Mouse (Mus musculus) limb, embryonic 15.5 days (tissue): ENCODE data around the gene Mapk8ip3. TPM values are rescaled to one million over a fixed set of nuclear protein-coding genes. Genes with fewer than 3 reads are reported as not detected.

ENCODE experiments used
- ATAC-seq: fragments of 200-750 bp; cut with Nextera tagmentation; 2 replicates; pipeline ENCODE4 v1.8.0; 2017; ENCODE audit warnings: low read depth, moderate TSS enrichment; ENCODE audit not compliant: insufficient number of reproducible peaks, low FRiP score, low TSS enrichment
- H3K27ac ChIP-seq: fragments of 300-500 bp; sonication (generic); 2 replicates; pipeline ENCODE4 v1.5.1; 2015; ENCODE audit warnings: moderate library complexity, mild to moderate bottlenecking, inconsistent platforms
- H3K27me3 ChIP-seq: fragments of 300-500 bp; sonication (generic); 2 replicates; pipeline ENCODE4 v1.6.1; 2015; ENCODE audit warnings: inconsistent platforms
- H3K36me3 ChIP-seq: fragments of 300-500 bp; sonication (generic); 2 replicates; pipeline ENCODE4 v1.6.1; 2015; ENCODE audit warnings: inconsistent platforms
- H3K4me1 ChIP-seq: fragments of 300-500 bp; sonication (generic); 2 replicates; pipeline ENCODE4 v1.6.1; 2015; ENCODE audit warnings: inconsistent platforms
- H3K4me2 ChIP-seq: fragments of 300-500 bp; sonication (generic); 2 replicates; pipeline ENCODE4 v1.6.1; 2015; ENCODE audit warnings: mild to moderate bottlenecking, inconsistent platforms
- H3K4me3 ChIP-seq: fragments of 300-500 bp; sonication (generic); 2 replicates; pipeline ENCODE4 v1.5.1; 2015; ENCODE audit warnings: mild to moderate bottlenecking, inconsistent platforms
- H3K9ac ChIP-seq: fragments of 300-500 bp; sonication (generic); 2 replicates; pipeline ENCODE4 v1.6.1; 2015; ENCODE audit warnings: inconsistent platforms
- H3K9me3 ChIP-seq: fragments of 300-500 bp; sonication (generic); 2 replicates; pipeline ENCODE4 v1.6.1; 2016; ENCODE audit warnings: inconsistent platforms
- WGBS: fragments of 180-500 bp; shearing (Covaris S2); methylation state at CpG from one replicate; pipeline ENCODE4 v1.1.7; 2015; 5-methylcytosine and 5-hydroxymethylcytosine counted together
- polyA plus RNA-seq: library from polyadenylated mRNA; unstranded; fragments of >200 nt; fragmentation: Nextera tagmentation; extraction: Ambion mirVana; gene quantifications from 2 replicates; pipeline ENCODE4 v1.2.1, GENCODE M21; 2015

Gene Mapk8ip3
- polyA plus RNA-seq, 1 experiment from 2014 or later, result 30.6 TPM

GRCm38 (mm10) chr17:24855838-24856464 is 80.8 kb downstream of the Mapk8ip3 start:
- Histone ChIP-seq H3K4me1 (peaks cover 6% of the 10 kb centered on the region), H3K9ac (no peak overlapping the region), H3K9me3 (no peaks in the 10 kb centered on the region), H3K27me3 (peaks cover 9% of the 10 kb centered on the region), H3K27ac (no peak overlapping the region), H3K4me2 (no peak overlapping the region), H3K36me3 (peaks cover 45% of the 10 kb centered on the region), H3K4me3 (no peak overlapping the region)
- 66% methylated on average over 3 of the region's 3 CpGs for WGBS
- no peak for ATAC-seq

GRCm38 (mm10) chr17:24851381-24852125 is 85.2 kb downstream of the Mapk8ip3 start:
- Histone ChIP-seq H3K36me3 (peaks cover 25% of the 10 kb centered on the region), H3K27me3 (peaks cover 10% of the 10 kb centered on the region), H3K27ac (no peak overlapping the region), H3K9me3 (no peaks in the 10 kb centered on the region), H3K4me1 (peaks cover 18% of the 10 kb centered on the region), H3K4me2 (peak overlapping the region; percentile 92), H3K9ac (no peak overlapping the region), H3K4me3 (peak overlapping the region; percentile 95)
- no peak for ATAC-seq
- 79% methylated on average over 10 of the region's 10 CpGs for WGBS

GRCm38 (mm10) chr17:24850773-24851127 is 86.0 kb downstream of the Mapk8ip3 start:
- H3K9me3 ChIP-seq, result no peaks in the 10 kb centered on the region
- peak overlapping the region; percentile 92 for H3K4me2 ChIP-seq
- H3K36me3 ChIP-seq, result peaks cover 25% of the 10 kb centered on the region
- ATAC-seq, result no peak
- peaks cover 10% of the 10 kb centered on the region for H3K27me3 ChIP-seq
- peak overlapping the region; percentile 95 for H3K4me3 ChIP-seq
- 1% methylated on average over 20 of the region's 20 CpGs for WGBS
- peak overlapping the region; percentile 30; the same call in 1 of the 2 replicates for H3K27ac ChIP-seq
- peaks cover 18% of the 10 kb centered on the region for H3K4me1 ChIP-seq
- peak overlapping the region; percentile 53 for H3K9ac ChIP-seq

- Histone ChIP-seq H3K4me2 (peak within 1 kb of the TSS; percentile 92), H3K4me1 (peaks cover 18% of the 10 kb centered on the region), H3K4me3 (peak within 1 kb of the TSS; percentile 95), H3K27ac (peak within 1 kb of the TSS; percentile 94), H3K36me3 (peaks cover 25% of the 10 kb centered on the region), H3K9ac (peak within 1 kb of the TSS; percentile 60), H3K27me3 (peaks cover 12% of the 10 kb centered on the region), H3K9me3 (no peaks in the 10 kb centered on the region)
- ATAC-seq, result peak; percentile 100
- under 1% methylated on average over 58 of the region's 58 CpGs for WGBS
Observed at GRCm38 (mm10) chr17:24850065-24850772, 86.6 kb downstream of the Mapk8ip3 start, which contains the start of gene Fahd1. TSS of gene Fahd1 (minus strand) at chr17:24850364.

- peak overlapping the region; percentile 92 for H3K4me2 ChIP-seq
- peak overlapping the region; percentile 95 for H3K4me3 ChIP-seq
- H3K9ac ChIP-seq, result peak overlapping the region; percentile 60
- H3K36me3 ChIP-seq, result peaks cover 22% of the 10 kb centered on the region
- no peaks in the 10 kb centered on the region for H3K9me3 ChIP-seq
- ATAC-seq, result no peak
- H3K27ac ChIP-seq, result peak overlapping the region; percentile 94
- WGBS, result under 1% methylated on average over 21 of the region's 21 CpGs
- H3K27me3 ChIP-seq, result peaks cover 15% of the 10 kb centered on the region
- peaks cover 18% of the 10 kb centered on the region for H3K4me1 ChIP-seq
Observed at GRCm38 (mm10) chr17:24849733-24850064, 87.1 kb downstream of the Mapk8ip3 start.

- no peaks in the 10 kb centered on the region for H3K9me3 ChIP-seq
- H3K4me1 ChIP-seq, result peaks cover 18% of the 10 kb centered on the region
Observed at GRCm38 (mm10) chr17:24848600-24849031, 88.2 kb downstream of the Mapk8ip3 start.

GRCm38 (mm10) chr17:24847386-24847785 is 89.4 kb downstream of the Mapk8ip3 start:
- no peak overlapping the region for H3K4me2 ChIP-seq
- H3K27me3 ChIP-seq, result peaks cover 23% of the 10 kb centered on the region
- no peak overlapping the region for H3K4me3 ChIP-seq
- H3K27ac ChIP-seq, result no peak overlapping the region
- H3K9ac ChIP-seq, result no peak overlapping the region
- H3K9me3 ChIP-seq, result no peaks in the 10 kb centered on the region
- no peaks in the 10 kb centered on the region for H3K36me3 ChIP-seq
- peaks cover 18% of the 10 kb centered on the region for H3K4me1 ChIP-seq
- WGBS, result 86% methylated on average over 1 of the region's 1 CpGs
- no peak for ATAC-seq

More at GRCm38 (mm10) chr17:24848600-24849031, 88.2 kb downstream of the Mapk8ip3 start:
- peak overlapping the region; percentile 95; the same call in 1 of the 2 replicates for H3K4me3 ChIP-seq
- no peak overlapping the region for H3K27ac ChIP-seq
- peak overlapping the region; percentile 92; the same call in 1 of the 2 replicates for H3K4me2 ChIP-seq
- H3K9ac ChIP-seq, result no peak overlapping the region
- peaks cover 11% of the 10 kb centered on the region for H3K36me3 ChIP-seq
- ATAC-seq, result no peak
- H3K27me3 ChIP-seq, result peaks cover 23% of the 10 kb centered on the region

- no peaks in the 10 kb centered on the region for H3K36me3 ChIP-seq
- no peak overlapping the region for H3K9ac ChIP-seq
- no peaks in the 10 kb centered on the region for H3K9me3 ChIP-seq
- no peak for ATAC-seq
- H3K4me1 ChIP-seq, result peaks cover 8% of the 10 kb centered on the region; the same call in 1 of the 2 replicates
- no peak overlapping the region for H3K4me2 ChIP-seq
- peaks cover 23% of the 10 kb centered on the region for H3K27me3 ChIP-seq
- no peak overlapping the region for H3K27ac ChIP-seq
- WGBS, result 27% methylated on average over 9 of the region's 9 CpGs
- H3K4me3 ChIP-seq, result no peak overlapping the region
Observed at GRCm38 (mm10) chr17:24844525-24844924, 92.3 kb downstream of the Mapk8ip3 start.

GRCm38 (mm10) chr17:24842631-24843030 is 94.1 kb downstream of the Mapk8ip3 start:
- Histone ChIP-seq H3K9me3 (no peaks in the 10 kb centered on the region), H3K9ac (no peak overlapping the region), H3K4me2 (no peak overlapping the region), H3K27ac (no peak overlapping the region), H3K27me3 (peaks cover 23% of the 10 kb centered on the region), H3K36me3 (no peaks in the 10 kb centered on the region), H3K4me1 (no peaks in the 10 kb centered on the region), H3K4me3 (no peak overlapping the region)
- 56% methylated on average over 2 of the region's 2 CpGs for WGBS
- no peak for ATAC-seq

Other genes with a start within 250 kb of the Mapk8ip3 start
- gene Syngr3, start 247.0 kb downstream of the Mapk8ip3 start, polyA plus RNA-seq, result 3.0 and 3.2 TPM in 2 replicates
- 32.8 and 33.8 TPM in 2 replicates for gene Gfer, start 240.8 kb downstream of the Mapk8ip3 start, polyA plus RNA-seq
- 1.8 and 2.9 TPM in 2 replicates for gene Noxo1, start 240.7 kb downstream of the Mapk8ip3 start, polyA plus RNA-seq
- gene Tbl3, start 229.3 kb downstream of the Mapk8ip3 start, polyA plus RNA-seq, result 57.3 and 59.0 TPM in 2 replicates
- 0.29 TPM in 1 of 2 replicates, not detected in the other for gene Rnf151, start 218.9 kb downstream of the Mapk8ip3 start, polyA plus RNA-seq
- gene Rps2, start 218.9 kb downstream of the Mapk8ip3 start, polyA plus RNA-seq, result 1,428 and 1,497 TPM in 2 replicates
- 208 and 226 TPM in 2 replicates for gene Ndufb10, start 212.5 kb downstream of the Mapk8ip3 start, polyA plus RNA-seq
- 0.30 TPM in 1 of 2 replicates, not detected in the other for gene Rpl3l, start 209.2 kb downstream of the Mapk8ip3 start, polyA plus RNA-seq
- gene Msrb1, start 200.3 kb downstream of the Mapk8ip3 start, polyA plus RNA-seq, result 25.9 and 26.8 TPM in 2 replicates
- 5.2 and 5.7 TPM in 2 replicates for gene Hs3st6, start 184.0 kb downstream of the Mapk8ip3 start, polyA plus RNA-seq
- gene Meiob, start 132.7 kb downstream of the Mapk8ip3 start, polyA plus RNA-seq, result not detected in 2 replicates
- gene Hagh, start 96.8 kb downstream of the Mapk8ip3 start, polyA plus RNA-seq, result 37.7 and 43.3 TPM in 2 replicates
- 19.0 and 19.6 TPM in 2 replicates for gene Fahd1, start 86.6 kb downstream of the Mapk8ip3 start, polyA plus RNA-seq
- gene Igfals, start 71.0 kb downstream of the Mapk8ip3 start, polyA plus RNA-seq, result 0.29 and 0.58 TPM in 2 replicates
- 47.7 and 49.6 TPM in 2 replicates for gene Nubp2, start 50.6 kb downstream of the Mapk8ip3 start, polyA plus RNA-seq
- 41.7 and 43.7 TPM in 2 replicates for gene Spsb3, start 50.3 kb downstream of the Mapk8ip3 start, polyA plus RNA-seq
- gene Eme2, start 41.9 kb downstream of the Mapk8ip3 start, polyA plus RNA-seq, result 27.4 and 29.9 TPM in 2 replicates
- gene Mrps34, start 41.9 kb downstream of the Mapk8ip3 start, polyA plus RNA-seq, result 81.9 and 86.9 TPM in 2 replicates
- 31.9 and 36.0 TPM in 2 replicates for gene Nme3, start 40.5 kb downstream of the Mapk8ip3 start, polyA plus RNA-seq
- gene Jpt2, start 23.7 kb upstream of the Mapk8ip3 start, polyA plus RNA-seq, result 165 and 170 TPM in 2 replicates
- 6.0 and 6.2 TPM in 2 replicates for gene Cramp1l, start 78.8 kb upstream of the Mapk8ip3 start, polyA plus RNA-seq
- 14.9 and 17.0 TPM in 2 replicates for gene Ift140, start 79.1 kb upstream of the Mapk8ip3 start, polyA plus RNA-seq
- 22.3 and 25.3 TPM in 2 replicates for gene Tmem204, start 146.6 kb upstream of the Mapk8ip3 start, polyA plus RNA-seq
- gene Telo2, start 179.0 kb upstream of the Mapk8ip3 start, polyA plus RNA-seq, result 39.1 and 41.6 TPM in 2 replicates
- gene Ptx4, start 183.8 kb upstream of the Mapk8ip3 start, polyA plus RNA-seq, result 6.1 and 6.6 TPM in 2 replicates
- gene Clcn7, start 196.4 kb upstream of the Mapk8ip3 start, polyA plus RNA-seq, result 25.2 and 26.4 TPM in 2 replicates
- gene Ccdc154, start 225.5 kb upstream of the Mapk8ip3 start, polyA plus RNA-seq, result 0.08 TPM in 1 of 2 replicates, not detected in the other
- not detected in 2 replicates for gene Gm38655, start 238.5 kb upstream of the Mapk8ip3 start, polyA plus RNA-seq
- gene BC003965, start 247.6 kb upstream of the Mapk8ip3 start, polyA plus RNA-seq, result 31.4 and 33.6 TPM in 2 replicates